Mouse (Mus musculus) liver, embryonic 14.5 days (tissue): Measurements from ENCODE around the gene Ing3.

Experiments
- CTCF ChIP-seq: IDR thresholded peaks from 2 replicates; pipeline ENCODE4 v1.5.1; 2016; ENCODE audit warnings: antibody characterized with exemption, low read depth, control low read depth
- EP300 ChIP-seq: IDR thresholded peaks from 2 replicates; pipeline ENCODE4 v1.6.1; 2016; ENCODE audit warnings: antibody characterized with exemption, low read depth

DNA sequence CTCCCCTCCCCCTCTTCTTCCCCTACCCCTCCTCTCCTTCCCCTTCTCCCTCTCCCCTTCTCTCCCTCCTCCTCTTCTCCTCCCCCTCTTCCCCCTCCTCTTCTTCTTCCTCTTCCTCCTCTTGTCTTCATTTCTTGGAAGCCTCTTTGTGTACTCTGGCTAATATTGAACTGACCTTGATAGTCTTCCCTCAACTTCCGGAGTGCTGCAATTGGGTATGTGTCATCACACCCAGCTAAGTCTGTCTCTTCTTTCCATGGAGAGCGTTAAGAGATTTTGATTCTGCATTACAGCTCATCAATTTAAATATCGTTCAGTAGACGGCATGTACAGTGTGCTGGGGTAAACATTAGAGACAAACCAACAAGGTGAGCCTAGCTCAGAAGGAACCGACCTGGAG is 62.7 kb downstream of the Ing3 start:
- no peak for TF ChIP-seq CTCF
- TF ChIP-seq EP300, result no peak
